Mouse (Mus musculus): ENCODE data around the gene Robo2.

- no peak for TF ChIP-seq GATA1 (IDR thresholded peaks at IDR 0.05; ENCODE audit: borderline replicate concordance, low read length)
- TF ChIP-seq FLI1 (IDR thresholded peaks at IDR 0.05; ENCODE audit: low read length): no peak
These were observed 15.4 kb upstream of the Robo2 start for GRCm38 (mm10) chr16:74427071-74427470.

All from megakaryocyte, embryonic 14.5 days (primary cell).